Mouse (Mus musculus) lung, postnatal 0 days (tissue): Measurements from ENCODE around the gene Ttyh2. TPM values are rescaled to one million over a fixed set of nuclear protein-coding genes. Genes with fewer than 3 reads are reported as not detected.

Source experiments
- ATAC-seq: fragments of 200-750 bp; cut with Nextera tagmentation; 2 replicates; pipeline ENCODE4 v1.8.0; 2017; ENCODE audit warnings: moderate library complexity
- DNase-seq: peaks from one replicate; pipeline ENCODE4 v3.0.0-alpha.2; 2016; ENCODE audit warnings: low spot score
- H3K27ac ChIP-seq: fragments of 300-500 bp; sonication (generic); 2 replicates; pipeline ENCODE4 v1.5.1; 2014; ENCODE audit warnings: antibody characterized with exemption, mild to moderate bottlenecking, low read length, mixed read lengths
- H3K27me3 ChIP-seq: fragments of 300-500 bp; sonication (generic); replicated peaks from 2 replicates; pipeline ENCODE4 v1.6.1; 2014; ENCODE audit warnings: low read length, mixed read lengths; ENCODE audit not compliant: insufficient read depth
- H3K36me3 ChIP-seq: fragments of 300-500 bp; sonication (generic); 2 replicates; pipeline ENCODE4 v1.6.1; 2014; ENCODE audit warnings: low read length, mixed read lengths; ENCODE audit not compliant: insufficient read depth
- H3K4me1 ChIP-seq: fragments of 300-500 bp; sonication (generic); 2 replicates; pipeline ENCODE4 v1.6.1; 2014; ENCODE audit warnings: antibody characterized with exemption, low read depth, low read length, mixed read lengths; ENCODE audit not compliant: insufficient read depth
- H3K4me2 ChIP-seq: fragments of 300-500 bp; sonication (generic); replicated peaks from 2 replicates; pipeline ENCODE4 v1.6.1; 2014; ENCODE audit warnings: low read depth, mild to moderate bottlenecking, low read length, moderate library complexity, mixed read lengths
- H3K4me3 ChIP-seq: fragments of 300-500 bp; sonication (generic); 2 replicates; pipeline ENCODE4 v1.5.1; 2014; ENCODE audit warnings: low read depth, low read length
- H3K9ac ChIP-seq: fragments of 300-500 bp; sonication (generic); replicated peaks from 2 replicates; pipeline ENCODE4 v1.6.1; 2014; ENCODE audit warnings: low read depth, mild to moderate bottlenecking
- H3K9me3 ChIP-seq: fragments of 300-500 bp; sonication (generic); 2 replicates; pipeline ENCODE4 v1.6.1; 2016; ENCODE audit warnings: low read length, mixed read lengths
- CTCF ChIP-seq: IDR thresholded peaks from 2 replicates; pipeline ENCODE4 v1.5.1; 2016; ENCODE audit warnings: antibody characterized with exemption, mild to moderate bottlenecking
- EP300 ChIP-seq: IDR thresholded peaks from 2 replicates; pipeline ENCODE4 v1.6.1; 2016; ENCODE audit warnings: antibody characterized with exemption, mild to moderate bottlenecking, control low read depth
- WGBS: fragments of 180-500 bp; shearing (Covaris S2); extraction: QIAGEN DNeasy Blood & Tissue Kit; methylation state at CpG from one replicate; pipeline ENCODE4 v1.1.7; 2014; 5-methylcytosine and 5-hydroxymethylcytosine counted together
- polyA plus RNA-seq: library from polyadenylated mRNA; unstranded; fragments of >200 nt; fragmentation: Nextera tagmentation; extraction: Ambion mirVana; gene quantifications from 2 replicates; pipeline ENCODE4 v1.2.1, GENCODE M21; 2015

Gene Ttyh2
- polyA plus RNA-seq, 1 experiment from 2014 or later = 22.3 TPM

- DNase-seq = no peak
- H3K9ac ChIP-seq = no peak overlapping the region
Observed at GRCm38 (mm10) chr11:114642184-114642583, 33.0 kb upstream of the Ttyh2 start.

DNA sequence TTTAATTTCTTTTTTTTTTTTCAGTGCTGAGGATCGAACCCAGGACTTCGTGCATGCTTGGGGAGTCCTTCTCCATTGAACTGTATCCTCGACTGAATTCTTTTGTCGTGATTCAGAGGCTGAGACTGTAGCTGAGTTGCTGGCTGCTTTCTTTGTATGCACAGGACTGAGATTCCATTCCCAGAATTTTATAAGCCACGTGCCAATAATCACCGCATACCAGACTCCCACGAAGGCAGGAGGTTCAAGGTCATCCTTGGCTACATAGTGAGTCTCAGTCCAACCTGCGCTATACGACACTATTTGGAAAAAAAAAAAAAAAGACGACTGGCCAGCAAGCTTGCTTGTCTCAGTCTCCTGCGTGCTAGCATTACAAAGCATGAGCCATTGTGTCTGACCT is 32.3 kb upstream of the Ttyh2 start:
- no peaks in the 10 kb centered on the region for H3K9me3 ChIP-seq
- ATAC-seq = no peak
- 0 out of 2 replicates have a peak, but pooled peaks cover 10% of the 10 kb centered on the region for H3K27me3 ChIP-seq
- H3K4me1 ChIP-seq = no peaks in the 10 kb centered on the region
- H3K9ac ChIP-seq = no peak overlapping the region
- no peak overlapping the region for H3K27ac ChIP-seq
- no peak overlapping the region for H3K4me2 ChIP-seq
- DNase-seq = no peak
- TF ChIP-seq EP300 = no peak
- TF ChIP-seq CTCF = no peak
- H3K36me3 ChIP-seq = no peaks in the 10 kb centered on the region
- 70% methylated on average over 11 of the region's 11 CpGs for WGBS
- no peak overlapping the region for H3K4me3 ChIP-seq

More at GRCm38 (mm10) chr11:114642184-114642583, 33.0 kb upstream of the Ttyh2 start:
- H3K27ac ChIP-seq = no peak overlapping the region
- ATAC-seq = no peak
- H3K4me2 ChIP-seq = no peak overlapping the region
- H3K4me3 ChIP-seq = no peak overlapping the region
- no peaks in the 10 kb centered on the region for H3K4me1 ChIP-seq
- no peaks in the 10 kb centered on the region for H3K9me3 ChIP-seq
- no peak for TF ChIP-seq CTCF
- TF ChIP-seq EP300 = no peak
- 48% methylated on average over 12 of the region's 12 CpGs for WGBS
- no peaks in the 10 kb centered on the region for H3K36me3 ChIP-seq
- 0 out of 2 replicates have a peak, but pooled peaks cover 10% of the 10 kb centered on the region for H3K27me3 ChIP-seq

DNA sequence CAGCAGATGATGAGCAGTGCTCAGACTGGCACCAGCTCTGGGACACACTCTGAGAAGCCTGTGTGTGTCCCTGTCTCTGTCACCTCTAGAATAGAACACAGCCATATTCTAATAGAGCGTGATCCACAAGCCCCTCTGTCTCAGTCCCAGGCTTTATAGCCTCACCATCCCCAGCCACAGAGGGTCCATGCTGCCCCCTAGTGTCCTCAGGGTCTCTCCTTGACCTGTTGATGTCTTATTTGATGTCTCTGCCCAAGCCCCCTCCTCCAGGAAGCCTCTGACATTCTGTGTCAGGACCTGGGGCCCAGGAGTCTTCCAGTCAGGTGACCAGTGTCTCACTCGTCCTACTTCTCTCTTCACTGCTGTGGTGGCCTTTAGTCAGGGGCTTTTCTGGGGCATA is 31.1 kb upstream of the Ttyh2 start:
- Histone ChIP-seq H3K27me3 (no peaks in the 10 kb centered on the region), H3K4me1 (no peaks in the 10 kb centered on the region), H3K4me2 (no peak overlapping the region), H3K4me3 (no peak overlapping the region), H3K36me3 (no peaks in the 10 kb centered on the region), H3K9me3 (no peaks in the 10 kb centered on the region), H3K27ac (no peak overlapping the region), H3K9ac (no peak overlapping the region)
- no peak for DNase-seq
- no peak for ATAC-seq
- 24% methylated on average over 2 of the region's 2 CpGs for WGBS
- TF ChIP-seq CTCF = no peak
- TF ChIP-seq EP300 = no peak

- no peak overlapping the region for H3K4me2 ChIP-seq
- H3K27ac ChIP-seq = no peak overlapping the region
- ATAC-seq (no peak), DNase-seq (no peak)
- WGBS = 64% methylated on average over 4 of the region's 4 CpGs
- no peaks in the 10 kb centered on the region for H3K27me3 ChIP-seq
- no peaks in the 10 kb centered on the region for H3K9me3 ChIP-seq
- H3K4me3 ChIP-seq = no peak overlapping the region
- peak; percentile 13; the same call in 1 of the 2 replicates for TF ChIP-seq CTCF
- no peak for TF ChIP-seq EP300
- H3K9ac ChIP-seq = no peak overlapping the region
- no peaks in the 10 kb centered on the region for H3K36me3 ChIP-seq
- H3K4me1 ChIP-seq = no peaks in the 10 kb centered on the region
Observed at GRCm38 (mm10) chr11:114649510-114649909, 25.7 kb upstream of the Ttyh2 start.

- Histone ChIP-seq H3K9ac (no peak overlapping the region), H3K27me3 (no peaks in the 10 kb centered on the region), H3K4me2 (no peak overlapping the region), H3K9me3 (no peaks in the 10 kb centered on the region), H3K27ac (no peak overlapping the region), H3K4me1 (no peaks in the 10 kb centered on the region), H3K4me3 (no peak overlapping the region), H3K36me3 (no peaks in the 10 kb centered on the region)
- WGBS = 5% methylated on average over 16 of the region's 16 CpGs
- ATAC-seq = no peak
- DNase-seq = no peak
- TF ChIP-seq EP300 = no peak
- TF ChIP-seq CTCF = no peak
Observed at GRCm38 (mm10) chr11:114652531-114652930, 22.7 kb upstream of the Ttyh2 start.

DNA sequence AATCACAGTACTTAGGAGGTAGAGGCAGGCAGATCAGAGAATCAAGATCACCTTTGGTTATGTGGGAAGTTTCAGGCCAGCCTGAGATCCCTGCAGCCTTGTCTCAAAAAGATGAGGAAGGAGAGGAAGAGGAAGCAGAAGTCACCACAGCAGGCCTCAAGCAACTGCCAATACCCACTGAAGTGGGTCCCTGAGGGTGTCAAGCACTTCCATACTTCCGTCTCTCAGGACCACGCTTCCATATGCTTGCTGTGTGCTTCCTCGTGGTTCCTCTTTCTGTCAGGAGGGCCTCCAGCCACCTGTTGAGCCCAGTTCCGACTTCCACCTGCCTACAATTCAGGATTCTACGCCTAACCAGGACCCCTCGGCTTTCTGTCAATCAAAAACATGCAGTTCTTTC is 21.6 kb upstream of the Ttyh2 start:
- Histone ChIP-seq H3K36me3 (no peaks in the 10 kb centered on the region), H3K9me3 (no peaks in the 10 kb centered on the region), H3K27me3 (no peaks in the 10 kb centered on the region), H3K4me1 (no peaks in the 10 kb centered on the region), H3K9ac (no peak overlapping the region), H3K4me3 (no peak overlapping the region), H3K4me2 (no peak overlapping the region), H3K27ac (no peak overlapping the region)
- DNase-seq (no peak), ATAC-seq (no peak)
- no peak for TF ChIP-seq EP300
- no peak for TF ChIP-seq CTCF
- 63% methylated on average over 6 of the region's 6 CpGs for WGBS

- 32% methylated on average over 5 of the region's 5 CpGs for WGBS
- Histone ChIP-seq H3K27me3 (no peaks in the 10 kb centered on the region), H3K4me1 (no peaks in the 10 kb centered on the region), H3K9ac (no peak overlapping the region), H3K36me3 (no peaks in the 10 kb centered on the region), H3K9me3 (no peaks in the 10 kb centered on the region), H3K27ac (no peak overlapping the region), H3K4me3 (no peak overlapping the region), H3K4me2 (no peak overlapping the region)
- DNase-seq = peak; percentile 33
- TF ChIP-seq CTCF (peak; percentile 46), EP300 (no peak)
- no peak for ATAC-seq
Observed at GRCm38 (mm10) chr11:114654552-114654951, 20.7 kb upstream of the Ttyh2 start.
